Mouse (Mus musculus): ENCODE results near the gene Dennd4c.
"Not testable (repeated sequence)": the region's sequence is repeated elsewhere in the genome, so short reads cannot be mapped to it uniquely, and the experiment has no call there.

Dennd4c gene

DNA sequence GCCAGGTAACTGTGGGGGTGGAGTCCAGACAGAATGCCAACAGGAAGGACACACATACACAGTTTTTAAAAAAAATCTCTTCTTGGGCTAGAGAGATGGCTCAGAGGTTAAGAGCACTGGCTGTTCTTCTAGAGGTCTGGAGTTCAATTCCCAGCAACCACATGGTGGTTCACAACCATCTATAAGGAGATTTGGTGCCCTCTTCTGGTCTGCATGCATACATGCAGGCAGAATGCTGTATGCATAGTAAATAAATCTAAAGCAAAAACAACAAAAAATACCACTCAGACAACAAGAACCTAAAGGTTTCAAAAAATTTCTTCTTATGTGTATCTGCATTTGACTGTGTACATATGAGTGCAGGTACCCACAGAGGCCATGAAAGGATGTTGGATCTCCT is 16.0 kb downstream of the Dennd4c start:
- intact Hi-C loops (cut with DNase I), result no loop called here

DNA sequence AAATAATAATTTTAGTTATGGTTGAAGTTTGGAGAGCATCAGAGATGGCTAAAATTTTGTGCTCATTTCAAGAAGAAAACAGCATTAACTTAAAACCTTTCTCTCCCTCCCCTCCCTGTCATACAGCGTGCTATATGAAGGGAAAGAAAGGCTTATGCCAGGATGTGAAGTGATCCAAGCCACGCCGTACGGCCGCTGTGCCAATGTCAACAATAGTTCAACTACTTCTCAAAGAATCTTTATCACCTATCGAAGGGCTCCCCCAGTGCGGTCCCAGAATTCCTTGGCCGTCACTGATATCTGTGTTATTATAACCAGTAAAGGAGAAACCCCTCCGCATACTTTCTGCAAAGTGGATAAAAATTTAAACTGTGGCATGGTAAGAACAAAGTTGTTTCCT is 29.2 kb downstream of the Dennd4c start:
- intact Hi-C loops (cut with DNase I), result no loop called here

DNA sequence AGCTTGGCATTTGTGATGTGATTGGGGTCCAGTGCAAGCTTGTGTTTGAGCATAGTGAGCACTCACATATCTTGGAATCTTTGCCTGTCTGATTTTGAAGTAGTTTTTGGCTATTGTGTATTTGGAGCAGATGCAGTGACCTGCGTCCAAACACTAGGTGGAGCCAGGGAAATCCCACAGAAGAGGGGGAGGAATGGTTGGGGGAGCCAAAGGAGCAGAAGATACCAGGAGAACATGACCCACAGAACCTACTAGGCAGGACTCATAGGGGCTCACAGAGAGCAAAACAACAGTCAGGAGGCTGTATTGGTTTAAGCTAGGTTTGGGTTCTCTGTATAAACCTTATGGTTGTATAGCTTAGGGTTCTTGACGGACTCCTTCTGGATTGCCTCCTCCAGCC is 62.2 kb downstream of the Dennd4c start:
- intact Hi-C loops (cut with DNase I), result no loop called here

DNA sequence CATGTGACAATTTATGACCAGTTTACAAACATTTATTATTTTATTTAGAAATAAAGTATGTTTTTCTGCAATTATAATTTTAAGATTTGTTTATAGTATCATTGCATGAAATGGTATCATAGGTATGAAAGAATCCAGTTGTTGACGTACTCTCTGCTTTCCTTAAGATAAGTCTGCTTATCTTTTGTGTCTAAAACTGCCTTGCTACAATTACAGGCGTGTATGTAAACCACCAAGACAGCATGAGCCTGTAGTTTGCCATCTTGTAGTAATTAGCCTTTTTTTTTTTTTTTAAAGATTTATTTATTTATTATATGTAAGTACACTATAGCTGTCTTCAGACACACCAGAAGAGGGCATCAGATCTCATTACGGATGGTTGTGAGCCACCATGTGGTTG is 66.5 kb downstream of the Dennd4c start:
- intact Hi-C loops (cut with DNase I), result no loop called here

DNA sequence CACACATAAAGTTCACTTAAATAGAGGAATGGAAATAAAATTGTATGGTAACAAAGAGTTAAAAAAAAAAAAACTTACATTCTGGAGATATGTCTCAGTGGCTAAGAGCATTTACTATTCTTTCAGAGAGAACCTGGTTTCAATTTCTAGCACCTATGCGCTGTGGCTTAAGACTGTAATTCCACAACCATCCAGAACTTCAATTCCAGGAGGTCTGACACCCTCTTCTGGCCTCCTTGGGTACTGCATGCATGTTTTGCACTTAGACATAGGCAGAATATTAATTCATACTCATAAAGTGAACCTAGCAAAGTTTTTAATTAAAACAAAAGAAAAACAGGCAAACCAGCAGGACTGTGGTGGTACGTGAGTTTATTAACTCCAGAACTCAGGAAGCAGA is 74.8 kb downstream of the Dennd4c start:
- intact Hi-C loops (cut with DNase I), result loop anchor here (10.0 kb wide), 1 partner anchor 102 kb away; no protein-coding TSS in a partner anchor

DNA sequence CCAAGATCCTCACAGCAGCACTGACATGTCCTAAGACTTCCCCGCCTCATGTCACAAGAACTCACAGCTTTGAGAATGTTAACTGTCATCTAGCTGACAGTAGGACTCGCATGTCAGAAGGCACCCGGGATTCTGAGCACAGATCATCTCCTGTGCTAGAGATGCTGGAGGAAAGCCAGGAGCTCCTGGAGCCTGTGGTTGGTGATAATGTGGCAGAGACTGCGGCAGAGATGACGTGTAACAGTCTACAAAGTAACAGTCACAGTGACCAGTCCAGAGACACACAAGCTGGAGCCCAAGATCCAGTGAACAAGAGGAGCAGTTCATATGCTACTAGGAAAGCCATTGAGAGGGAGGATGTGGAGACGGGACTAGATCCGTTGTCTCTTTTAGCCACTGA is 76.8 kb downstream of the Dennd4c start:
- intact Hi-C loops (cut with DNase I), result loop anchor here (10.0 kb wide), 1 partner anchor 100 kb away; no protein-coding TSS in a partner anchor

DNA sequence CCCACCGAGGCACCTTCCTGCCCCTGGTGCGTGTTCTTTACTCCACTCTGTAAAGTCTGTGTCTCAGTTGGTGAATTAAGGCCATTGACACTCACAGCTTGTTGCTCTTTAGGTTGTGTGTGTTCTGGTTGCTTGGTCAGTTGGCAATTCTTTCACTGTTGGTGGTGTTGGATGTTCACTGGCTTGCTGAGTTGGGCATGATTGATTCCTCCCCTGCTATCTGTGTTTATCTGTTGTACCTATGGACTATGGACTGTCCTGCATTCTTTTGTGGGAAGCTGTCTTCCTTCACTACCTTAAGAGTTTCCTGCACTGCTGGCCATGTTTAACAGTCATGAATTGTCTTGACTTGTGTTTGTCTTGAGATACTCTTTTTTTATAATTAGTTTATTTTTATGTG is 83.5 kb downstream of the Dennd4c start:
- intact Hi-C loops (cut with DNase I), result no loop called here

DNA sequence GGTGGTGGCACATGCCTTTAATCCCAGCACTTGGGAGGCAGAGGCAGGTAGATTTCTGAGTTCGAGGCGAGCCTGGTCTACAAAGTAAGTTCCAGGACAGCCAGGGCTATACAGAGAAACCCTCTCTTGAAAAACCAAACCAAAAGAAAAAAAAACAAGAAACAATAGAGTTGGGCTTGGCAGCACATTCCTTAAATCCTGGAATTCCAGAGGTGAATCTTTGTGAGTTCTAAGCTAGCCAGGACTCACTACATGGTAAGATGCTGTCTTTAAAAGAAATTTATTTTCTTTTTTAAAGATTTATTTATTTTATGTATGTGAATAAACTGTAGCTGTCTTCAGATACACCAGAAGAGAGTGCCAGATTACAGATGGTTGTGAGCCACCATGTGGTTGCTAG is 92.8 kb downstream of the Dennd4c start:
- intact Hi-C loops (cut with DNase I), result not testable (repeated sequence)

DNA sequence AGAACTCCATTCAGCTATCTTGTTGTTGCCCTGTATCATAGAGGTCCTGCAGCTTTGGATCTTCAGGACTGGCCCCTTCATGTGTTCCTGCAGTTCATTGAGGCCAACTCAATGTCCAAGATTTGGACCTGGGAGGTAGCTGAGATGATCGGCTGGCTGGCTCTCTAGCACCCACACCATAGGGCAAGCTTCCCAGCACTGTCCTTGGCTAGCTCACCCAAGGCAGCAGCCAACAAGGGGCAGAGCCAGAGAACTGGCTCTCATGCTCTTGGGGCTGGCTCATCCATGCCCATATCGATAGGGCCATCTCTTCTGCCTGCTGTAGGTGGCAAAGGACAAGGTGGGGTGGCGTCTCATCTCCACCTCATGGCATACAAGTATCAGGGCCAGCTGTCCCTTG is 97.0 kb downstream of the Dennd4c start:
- intact Hi-C loops (cut with DNase I), result no loop called here

DNA sequence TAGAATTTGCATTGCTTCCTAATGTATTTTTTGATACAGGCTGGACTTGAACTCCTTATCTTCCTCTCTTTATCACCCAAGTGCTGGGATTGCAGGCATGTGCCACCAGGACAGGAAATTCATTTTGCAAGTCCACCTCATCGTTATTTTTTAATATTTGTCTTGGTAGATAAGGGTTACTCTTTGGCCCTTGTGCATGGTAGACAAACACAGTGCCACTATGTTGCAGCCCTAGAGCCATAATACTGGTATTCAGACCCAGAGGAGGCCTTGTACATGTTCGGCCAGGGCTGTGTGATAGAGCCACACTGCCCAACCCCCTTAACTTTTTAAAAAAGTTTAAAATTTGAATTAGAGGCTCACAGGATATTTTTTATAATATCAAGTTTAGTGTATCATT is 98.9 kb downstream of the Dennd4c start:
- intact Hi-C loops (cut with DNase I), result no loop called here

DNA sequence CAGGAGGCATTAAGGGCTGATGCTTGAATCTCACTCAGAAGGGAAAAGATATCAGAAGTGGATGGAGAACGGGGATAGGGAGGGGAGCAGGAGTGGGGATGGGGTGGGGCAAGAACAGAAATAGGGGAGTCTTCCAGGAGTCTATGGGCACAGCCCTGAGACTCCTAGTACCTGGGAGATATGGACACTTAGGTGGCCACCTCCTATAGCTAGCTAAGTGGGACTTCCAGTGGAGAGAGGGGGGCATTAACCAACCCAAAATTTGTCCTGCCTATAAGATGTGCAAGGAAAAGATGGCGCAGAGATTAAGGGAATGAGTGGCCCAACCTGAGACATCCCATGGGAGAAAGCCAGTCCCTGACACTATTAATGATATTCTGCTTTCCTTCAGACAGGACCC is 103.0 kb downstream of the Dennd4c start:
- intact Hi-C loops (cut with DNase I), result no loop called here

DNA sequence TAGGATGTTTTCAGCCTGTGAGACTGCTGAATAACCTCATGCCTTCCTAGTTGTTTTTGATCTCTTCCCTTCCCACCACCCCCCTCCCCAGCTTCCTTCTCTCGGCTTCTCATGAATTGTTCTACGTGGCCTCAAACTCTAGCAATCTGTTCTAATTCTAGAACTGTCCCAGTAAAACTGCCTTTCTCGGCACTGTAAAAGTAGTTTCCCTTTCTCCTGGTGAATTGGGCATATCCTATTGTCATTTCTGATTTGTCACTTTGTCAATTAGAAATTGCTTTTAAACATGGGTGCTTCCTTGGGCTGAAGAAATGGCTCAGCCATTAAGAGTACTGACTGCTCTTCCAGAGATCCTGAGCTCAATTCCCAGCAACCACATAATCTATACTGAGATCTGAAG is 103.7 kb downstream of the Dennd4c start:
- intact Hi-C loops (cut with DNase I), result no loop called here

DNA sequence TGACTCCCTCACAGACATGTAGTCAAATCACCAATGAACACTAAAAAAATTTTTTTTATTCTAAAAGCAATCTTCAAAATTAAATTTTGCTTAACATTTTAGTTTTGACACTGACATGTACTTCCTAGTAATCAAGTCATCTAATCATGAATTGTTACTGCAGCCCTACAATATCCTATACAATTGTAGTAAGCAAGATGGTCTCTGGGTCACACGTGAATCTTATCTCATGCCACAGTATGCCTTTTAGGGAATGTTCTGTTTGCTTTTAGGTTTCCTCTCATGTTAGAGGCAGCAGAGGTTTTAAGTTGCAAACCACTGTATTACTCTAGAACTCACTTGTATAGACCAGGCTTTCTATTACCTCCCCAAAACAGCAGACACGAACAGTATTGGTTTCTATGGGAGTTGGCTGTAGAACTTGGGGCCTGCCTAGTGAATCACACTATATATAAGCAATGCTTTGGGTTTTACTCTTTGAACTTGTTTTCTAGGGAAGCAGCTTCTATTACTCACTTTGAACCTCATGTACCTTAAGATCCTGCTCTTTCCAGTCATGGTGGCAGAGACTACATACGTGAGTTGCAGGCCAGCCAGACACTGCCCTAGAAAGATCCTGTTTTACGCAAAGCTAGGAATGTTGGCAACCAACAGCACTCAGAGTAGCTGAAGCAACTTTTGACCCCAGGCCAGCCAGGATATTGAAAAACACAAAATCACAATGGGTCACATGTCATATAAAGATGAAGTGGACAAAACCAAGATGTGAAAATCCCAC is 104.6 kb downstream of the Dennd4c start:
- intact Hi-C loops (cut with DNase I), result no loop called here

DNA sequence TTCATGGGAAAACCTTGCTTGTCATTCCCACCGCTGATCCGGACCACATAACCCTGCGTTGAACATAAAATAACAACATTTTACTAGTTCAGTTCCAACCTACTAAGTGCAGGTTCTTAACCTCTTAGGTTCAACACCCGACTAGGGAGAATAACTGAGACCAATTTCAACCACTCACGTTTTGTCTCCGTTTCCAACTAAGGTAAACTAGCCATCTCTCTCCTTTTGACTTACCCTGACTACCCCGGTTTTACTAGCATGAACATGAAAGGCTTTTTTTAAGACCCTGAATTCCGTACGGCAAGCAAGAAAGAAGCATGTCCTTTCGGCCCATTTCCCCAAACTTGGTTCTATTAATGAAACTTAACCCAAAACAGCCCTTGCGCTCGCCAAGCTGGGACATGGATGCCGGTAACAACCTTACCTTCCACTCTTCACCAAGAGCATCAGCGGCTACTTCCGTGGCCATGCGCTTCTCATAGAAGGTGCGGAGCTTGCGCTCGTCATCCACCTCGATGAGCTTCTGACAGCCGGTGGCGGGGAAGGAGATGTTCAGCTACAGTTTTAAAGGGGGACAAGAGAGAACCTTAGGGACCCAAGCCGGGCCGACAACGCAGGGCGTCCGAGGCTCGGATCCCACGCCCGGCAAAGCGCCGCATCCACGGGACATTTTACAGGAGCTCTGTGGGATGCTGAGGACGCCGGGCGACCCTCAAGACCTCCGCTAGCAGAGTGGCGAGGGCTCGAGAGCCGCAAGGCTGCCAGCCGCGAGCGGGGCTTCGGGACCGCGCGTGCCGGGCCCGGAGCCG is 108.2 kb downstream of the Dennd4c start:
- intact Hi-C loops (cut with DNase I), result loop anchor here (2.0 kb wide), 1 partner anchor 18 kb away; the partner anchor contains the start of gene Acer2

DNA sequence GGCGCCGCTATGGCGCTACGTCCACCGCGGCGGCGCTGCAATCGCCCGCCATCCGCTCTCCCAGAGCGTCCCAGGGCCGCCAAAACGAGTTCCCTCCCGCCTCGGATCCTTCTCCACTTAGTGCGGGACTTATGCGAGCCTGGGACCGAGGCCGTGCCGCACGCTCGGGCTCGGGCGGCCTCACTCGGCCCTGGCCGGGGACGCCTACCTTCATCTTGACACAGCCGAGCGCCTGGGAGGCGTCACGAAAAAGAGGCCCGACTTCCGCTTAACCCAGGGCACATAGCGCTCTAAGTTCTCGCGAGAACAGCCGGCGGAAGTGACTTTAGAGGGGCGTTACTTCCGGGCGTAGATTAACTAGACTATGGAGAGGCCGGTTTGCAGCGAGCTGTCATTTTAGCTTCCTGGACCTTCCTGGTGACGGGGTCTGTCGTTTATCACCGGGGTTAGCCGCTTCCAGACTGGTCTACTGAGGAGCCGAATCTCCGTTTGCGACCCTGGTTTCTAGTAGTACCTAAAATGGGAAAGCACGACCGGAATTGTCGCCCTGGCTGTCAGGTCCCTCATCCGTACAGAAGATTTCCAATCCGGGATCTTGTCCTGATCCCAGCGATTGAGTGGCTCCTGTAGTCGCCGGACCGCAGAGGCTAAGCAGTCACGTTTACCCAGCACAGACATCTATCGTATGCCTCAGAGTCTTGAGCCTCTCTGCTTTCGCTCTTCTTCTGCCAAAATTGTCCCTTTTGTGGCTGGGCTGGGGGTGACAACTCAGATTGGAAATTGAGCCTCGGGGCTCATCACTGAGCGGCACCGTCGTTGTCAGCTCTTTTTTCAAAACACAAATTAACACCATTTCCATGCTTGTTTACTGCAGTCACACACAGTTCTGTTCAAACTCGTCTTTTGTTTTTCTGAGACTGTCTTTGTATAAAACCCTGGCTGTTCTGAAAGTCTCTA is 109.0 kb downstream of the Dennd4c start, which contains the start of gene Rps6:
Gene Rps6, minus strand, starts transcription at position 300 of the 957 bp plus-strand sequence.
- intact Hi-C loops (cut with DNase I), result loop anchor here (2.0 kb wide), 1 partner anchor 17 kb away; the partner anchor contains the start of gene Acer2

DNA sequence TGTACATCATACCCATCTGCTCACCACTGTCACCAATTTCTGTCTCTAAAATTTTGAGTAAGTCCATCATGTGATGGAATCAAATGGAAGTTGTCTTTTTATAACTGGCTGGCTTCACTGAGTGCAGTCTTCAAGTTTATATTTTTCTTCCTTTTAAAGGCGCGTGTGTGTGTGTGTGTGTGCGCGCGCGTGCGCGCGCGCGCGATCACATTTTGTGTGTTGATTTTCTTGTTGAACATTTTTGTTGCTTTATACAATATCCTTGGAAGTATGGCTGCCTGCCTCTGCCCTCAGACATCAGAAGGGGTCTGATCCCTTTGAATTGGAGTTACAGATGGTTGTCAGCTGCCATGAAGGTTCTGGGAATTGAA is 109.7 kb downstream of the Dennd4c start:
- intact Hi-C loops (cut with DNase I), result no loop called here

DNA sequence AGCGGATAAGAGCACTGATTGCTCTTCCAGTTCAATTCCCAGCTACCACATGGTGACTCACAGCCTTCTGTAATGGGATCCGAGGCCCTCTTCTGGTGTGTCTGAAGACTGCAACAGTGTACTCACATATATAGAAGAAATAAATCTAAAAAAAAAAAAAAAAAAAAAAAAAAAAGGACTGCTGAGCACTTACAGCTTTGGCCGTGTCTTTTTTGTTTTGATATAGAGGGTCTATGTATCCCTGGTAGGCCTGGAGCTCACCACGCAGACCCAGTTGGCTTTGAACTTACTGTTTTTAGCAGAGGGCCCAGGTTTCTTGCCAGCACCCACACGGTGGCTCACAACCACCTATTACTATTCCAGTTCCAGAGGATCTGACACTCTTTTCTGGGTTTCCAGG is 115.7 kb downstream of the Dennd4c start:
- intact Hi-C loops (cut with DNase I), result no loop called here

DNA sequence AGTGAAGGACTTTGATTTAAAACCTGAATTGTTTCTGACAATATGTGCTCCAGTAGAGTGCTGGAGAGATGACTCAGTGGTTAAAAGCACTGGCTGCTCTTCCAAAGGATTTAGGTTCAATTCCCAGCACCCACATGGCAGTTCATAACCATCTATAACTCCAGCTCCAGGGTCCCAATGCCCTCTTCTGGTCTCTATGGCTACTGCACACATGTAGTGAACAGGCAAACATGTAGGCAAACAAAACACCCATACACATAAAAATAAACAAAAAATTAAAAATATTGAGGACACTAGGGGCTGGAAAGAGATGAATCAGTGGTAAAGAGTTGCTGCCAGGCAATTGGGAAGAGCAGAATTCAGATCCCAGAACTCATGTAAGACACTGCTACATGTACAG is 123.6 kb downstream of the Dennd4c start:
- intact Hi-C loops (cut with DNase I), result no loop called here

DNA sequence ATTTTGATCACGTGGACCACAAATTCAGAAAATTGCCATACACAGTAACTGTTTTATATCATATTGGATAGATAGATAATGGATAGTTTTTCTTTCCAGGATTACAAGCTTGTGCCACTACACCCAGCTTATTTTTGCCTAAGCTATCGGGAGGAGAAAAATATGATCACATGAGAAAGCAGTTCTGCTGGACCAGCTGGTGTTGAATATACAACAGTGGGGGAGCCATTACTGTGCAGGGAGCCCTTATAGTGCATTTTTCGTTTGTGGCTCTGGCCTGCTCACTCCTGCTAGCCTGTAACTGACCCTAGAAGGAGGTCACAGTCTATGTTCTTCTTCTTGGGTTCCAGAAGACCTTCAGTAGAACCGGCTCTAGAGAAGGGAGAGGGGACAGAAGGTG is 124.7 kb downstream of the Dennd4c start:
- intact Hi-C loops (cut with DNase I), result no loop called here

DNA sequence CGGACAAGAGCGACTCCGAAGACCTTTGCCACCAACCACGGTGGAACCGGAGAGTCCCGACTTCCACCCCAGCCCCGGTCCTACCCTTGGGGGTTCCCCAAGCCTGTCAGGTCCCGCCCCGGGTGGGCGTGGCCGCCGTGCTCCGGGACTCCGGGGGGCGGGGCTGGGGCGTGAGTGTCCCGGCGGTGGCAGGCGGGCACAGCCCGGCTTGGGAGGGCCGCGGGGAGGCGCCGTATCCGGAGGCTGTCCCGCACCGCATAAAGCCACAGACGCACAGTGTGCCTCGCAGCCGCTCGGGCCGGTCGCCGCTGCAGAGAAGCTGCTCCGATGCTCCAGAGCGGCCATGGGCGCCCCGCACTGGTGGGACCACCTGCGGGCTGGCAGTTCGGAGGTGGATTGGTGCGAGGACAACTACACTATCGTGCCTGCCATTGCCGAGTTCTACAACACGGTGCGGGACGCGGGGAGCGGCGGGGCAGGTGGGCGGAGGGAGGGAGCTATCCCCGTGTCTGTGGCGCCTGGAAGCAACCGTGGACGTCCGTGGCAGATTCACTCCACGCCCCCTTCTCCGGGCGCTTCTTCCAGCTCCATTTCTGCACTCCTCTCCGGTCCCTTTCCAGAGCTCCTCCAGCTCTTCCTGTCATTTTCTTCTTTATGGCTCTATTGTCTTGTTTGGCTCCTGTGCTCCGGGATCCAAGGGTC is 125.9 kb downstream of the Dennd4c start, which contains the start of gene Acer2:
Gene Acer2, plus strand, starts transcription at position 251 of the 702 bp plus-strand sequence.
- intact Hi-C loops (cut with DNase I), result loop anchor here (2.0 kb wide), 1 partner anchor 17 kb away; the partner anchor contains the start of gene Rps6

Measured in adrenal gland (tissue).